In genomic region chr17:69075501-69076237, GRCm38 (mm10) we compare ENCODE assay signal across 8 mouse cellular contexts. TPM values are rescaled to one million over a fixed set of nuclear protein-coding genes. Genes with fewer than 3 reads are reported as not detected.
A peak's percentile ranks its signal among the peaks of the same experiment; 100 is the strongest.
DNase-seq lines count a peak whose midpoint lies in the region; ATAC-seq and TF ChIP-seq lines count a peak whose summit lies in the region.

Gene Epb41l3 (plus strand): TSS chr17:69075683.

- no peaks in the 10 kb centered on the region for H3K36me3 ChIP-seq in thymus, adult 2 months (ENCODE audit: control insufficient read depth, insufficient read depth, low read length)
- H3K36me3 ChIP-seq in forebrain, embryonic 11.5 days (ENCODE audit: control insufficient read depth, insufficient read depth, low read length): no peaks in the 10 kb centered on the region
- H3K36me3 ChIP-seq in heart, embryonic 13.5 days: no peaks in the 10 kb centered on the region
- H3K36me3 ChIP-seq in kidney, embryonic 16.5 days (ENCODE audit: insufficient read depth, low read length): no peaks in the 10 kb centered on the region
- H3K36me3 ChIP-seq in limb, embryonic 13.5 days: no peaks in the 10 kb centered on the region
- no peaks in the 10 kb centered on the region for H3K36me3 ChIP-seq in midbrain, embryonic 14.5 days (ENCODE audit: control insufficient read depth, insufficient read depth, low read length)
- no peaks in the 10 kb centered on the region for H3K36me3 ChIP-seq in stomach, embryonic 16.5 days (ENCODE audit: control insufficient read depth, insufficient read depth, low read length)

- TF ChIP-seq POLR2A in thymus, adult 2 months (IDR thresholded peaks at IDR 0.05; ENCODE audit: control insufficient read depth, extremely low read depth, insufficient read depth, low read length, poor library complexity): no peak

- H3K27me3 ChIP-seq in thymus, adult 2 months (ENCODE audit: control insufficient read depth, insufficient read depth, low read length): no peaks in the 10 kb centered on the region
- H3K27me3 ChIP-seq in forebrain, embryonic 11.5 days (ENCODE audit: control insufficient read depth, insufficient read depth, low read length): peaks cover 30% of the 10 kb centered on the region; the same call in 1 of the 2 replicates
- peaks cover 59% of the 10 kb centered on the region for H3K27me3 ChIP-seq in heart, embryonic 13.5 days (replicated peaks)
- peaks cover 56% of the 10 kb centered on the region for H3K27me3 ChIP-seq in kidney, embryonic 16.5 days (ENCODE audit: insufficient read depth, low read length)
- H3K27me3 ChIP-seq in limb, embryonic 13.5 days: peaks cover 74% of the 10 kb centered on the region
- peaks cover 31% of the 10 kb centered on the region for H3K27me3 ChIP-seq in midbrain, embryonic 14.5 days (ENCODE audit: control insufficient read depth, insufficient read depth, low read length)
- peaks cover 33% of the 10 kb centered on the region for H3K27me3 ChIP-seq in stomach, embryonic 16.5 days (ENCODE audit: control insufficient read depth, insufficient read depth, low read length)

- WGBS in thymus, adult 2 months: 2% methylated on average over 47 of the region's 47 CpGs
- under 1% methylated on average over 46 of the region's 47 CpGs for WGBS in forebrain, embryonic 11.5 days
- WGBS in heart, embryonic 13.5 days: under 1% methylated on average over 47 of the region's 47 CpGs
- under 1% methylated on average over 47 of the region's 47 CpGs for WGBS in kidney, embryonic 16.5 days
- WGBS in limb, embryonic 13.5 days: under 1% methylated on average over 47 of the region's 47 CpGs
- WGBS in midbrain, embryonic 14.5 days: under 1% methylated on average over 46 of the region's 47 CpGs
- WGBS in stomach, embryonic 16.5 days: 1% methylated on average over 47 of the region's 47 CpGs

- no peaks in the 10 kb centered on the region for H3K9me3 ChIP-seq in forebrain, embryonic 11.5 days (ENCODE audit: control insufficient read depth, low read length)
- no peaks in the 10 kb centered on the region for H3K9me3 ChIP-seq in heart, embryonic 13.5 days
- H3K9me3 ChIP-seq in kidney, embryonic 16.5 days (ENCODE audit: low read length): no peaks in the 10 kb centered on the region
- H3K9me3 ChIP-seq in limb, embryonic 13.5 days: peaks cover 5% of the 10 kb centered on the region; the same call in 1 of the 2 replicates
- no peaks in the 10 kb centered on the region for H3K9me3 ChIP-seq in midbrain, embryonic 14.5 days (ENCODE audit: control insufficient read depth, low read length)
- H3K9me3 ChIP-seq in stomach, embryonic 16.5 days (replicated peaks; ENCODE audit: control insufficient read depth, low read length): no peaks in the 10 kb centered on the region

- no peak for TF ChIP-seq CTCF in thymus, adult 2 months (IDR thresholded peaks at IDR 0.05; ENCODE audit: borderline replicate concordance, control insufficient read depth, extremely low read depth, insufficient read depth, low read length, poor library complexity)

- no peak within 1 kb of the TSS for H3K27ac ChIP-seq in thymus, adult 2 months (ENCODE audit: control insufficient read depth, insufficient read depth, low read length)
- H3K27ac ChIP-seq in forebrain, embryonic 11.5 days (ENCODE audit: low read depth, low read length): no peak within 1 kb of the TSS
- H3K27ac ChIP-seq in heart, embryonic 13.5 days (replicated peaks): peak within 1 kb of the TSS; percentile 5; the same call in 1 of the 2 replicates
- H3K27ac ChIP-seq in kidney, embryonic 16.5 days (ENCODE audit: low read length): no peak within 1 kb of the TSS
- no peak within 1 kb of the TSS for H3K27ac ChIP-seq in limb, embryonic 13.5 days
- no peak within 1 kb of the TSS for H3K27ac ChIP-seq in midbrain, embryonic 14.5 days (replicated peaks; ENCODE audit: low read depth, low read length)
- H3K27ac ChIP-seq in stomach, embryonic 16.5 days (ENCODE audit: low read length): no peak within 1 kb of the TSS; the same call in 1 of the 2 replicates

- DNase-seq in thymus, adult 2 months: no peak
- DNase-seq in thymus, adult 18-20 months: no peak
- DNase-seq in forebrain, embryonic 11.5 days (ENCODE audit: low spot score): peak; percentile 87
- peak; percentile 92 for DNase-seq in midbrain, embryonic 14.5 days

- peak within 1 kb of the TSS; percentile 100 for H3K4me2 ChIP-seq in forebrain, embryonic 11.5 days (ENCODE audit: low read depth, low read length, severe bottlenecking)
- peak within 1 kb of the TSS; percentile 100 for H3K4me2 ChIP-seq in heart, embryonic 13.5 days
- peak within 1 kb of the TSS; percentile 93 for H3K4me2 ChIP-seq in kidney, embryonic 16.5 days (replicated peaks; ENCODE audit: low read depth, low read length)
- H3K4me2 ChIP-seq in limb, embryonic 13.5 days (replicated peaks): peak within 1 kb of the TSS; percentile 99
- H3K4me2 ChIP-seq in midbrain, embryonic 14.5 days (ENCODE audit: low read length): peak within 1 kb of the TSS; percentile 100
- H3K4me2 ChIP-seq in stomach, embryonic 16.5 days (ENCODE audit: low read depth, low read length): peak within 1 kb of the TSS; percentile 100

- peak within 1 kb of the TSS; percentile 43; the same call in 1 of the 2 replicates for H3K9ac ChIP-seq in forebrain, embryonic 11.5 days (ENCODE audit: low read length)
- H3K9ac ChIP-seq in heart, embryonic 13.5 days: peak within 1 kb of the TSS; percentile 80
- peak within 1 kb of the TSS; percentile 43 for H3K9ac ChIP-seq in kidney, embryonic 16.5 days (replicated peaks; ENCODE audit: low read length)
- H3K9ac ChIP-seq in limb, embryonic 13.5 days: peak within 1 kb of the TSS; percentile 55
- H3K9ac ChIP-seq in midbrain, embryonic 14.5 days (replicated peaks; ENCODE audit: low read length): peak within 1 kb of the TSS; percentile 57
- H3K9ac ChIP-seq in stomach, embryonic 16.5 days (ENCODE audit: low read length): peak within 1 kb of the TSS; percentile 68

- no peaks in the 10 kb centered on the region for H3K4me1 ChIP-seq in thymus, adult 2 months (replicated peaks; ENCODE audit: control insufficient read depth, insufficient read depth, low read length)
- peaks cover 2% of the 10 kb centered on the region; the same call in 1 of the 2 replicates for H3K4me1 ChIP-seq in forebrain, embryonic 11.5 days (replicated peaks; ENCODE audit: control insufficient read depth, insufficient read depth, low read length)
- H3K4me1 ChIP-seq in heart, embryonic 13.5 days: peaks cover 14% of the 10 kb centered on the region
- H3K4me1 ChIP-seq in kidney, embryonic 16.5 days (ENCODE audit: insufficient read depth, low read length): peaks cover 21% of the 10 kb centered on the region
- peaks cover 19% of the 10 kb centered on the region for H3K4me1 ChIP-seq in limb, embryonic 13.5 days
- 0 out of 2 replicates have a peak, but pooled peaks cover 5% of the 10 kb centered on the region for H3K4me1 ChIP-seq in midbrain, embryonic 14.5 days (ENCODE audit: control insufficient read depth, insufficient read depth, low read length)
- H3K4me1 ChIP-seq in stomach, embryonic 16.5 days (ENCODE audit: control insufficient read depth, insufficient read depth, low read length): peaks cover 12% of the 10 kb centered on the region; the same call in 1 of the 2 replicates

- H3K4me3 ChIP-seq in thymus, adult 2 months (ENCODE audit: control insufficient read depth, insufficient read depth, low read length): peak within 1 kb of the TSS; percentile 11; the same call in 1 of the 2 replicates
- peak within 1 kb of the TSS; percentile 52 for H3K4me3 ChIP-seq in forebrain, embryonic 11.5 days (ENCODE audit: low read depth, low read length)
- H3K4me3 ChIP-seq in heart, embryonic 13.5 days: peak within 1 kb of the TSS; percentile 71
- H3K4me3 ChIP-seq in kidney, embryonic 16.5 days (ENCODE audit: low read length): peak within 1 kb of the TSS; percentile 55
- H3K4me3 ChIP-seq in limb, embryonic 13.5 days: peak within 1 kb of the TSS; percentile 55
- peak within 1 kb of the TSS; percentile 59 for H3K4me3 ChIP-seq in midbrain, embryonic 14.5 days (replicated peaks; ENCODE audit: low read depth, low read length)
- H3K4me3 ChIP-seq in stomach, embryonic 16.5 days (replicated peaks; ENCODE audit: low read length): peak within 1 kb of the TSS; percentile 63

- ATAC-seq in forebrain, embryonic 11.5 days (replicated peaks; ENCODE audit: low FRiP score): peak; percentile 95
- peak; percentile 66; the same call in 1 of the 2 replicates for ATAC-seq in heart, embryonic 13.5 days (ENCODE audit: extremely low read depth, insufficient number of reproducible peaks, low FRiP score, low TSS enrichment)
- peak; percentile 96 for ATAC-seq in kidney, embryonic 16.5 days (ENCODE audit: low FRiP score, low TSS enrichment)
- peak; percentile 91 for ATAC-seq in limb, embryonic 13.5 days (ENCODE audit: low FRiP score, low read depth)
- peak; percentile 88 for ATAC-seq in midbrain, embryonic 14.5 days (ENCODE audit: low FRiP score, low TSS enrichment)
- ATAC-seq in stomach, embryonic 16.5 days (ENCODE audit: insufficient read depth, low FRiP score): peak; percentile 94

RNA-seq across cellular contexts. Expression of gene Epb41l3, which starts in this region (rescaled TPM):
- 6.6 and 8.4 TPM in 2 replicates for polyA plus RNA-seq in thymus, adult 2 months (2012; rRNA removed)
- 73.9 and 78.4 TPM in 2 replicates for polyA plus RNA-seq in forebrain, embryonic 11.5 days (2014; fragmentation: Nextera tagmentation; extraction: Ambion mirVana)
- 98.4 and 102 TPM in 2 replicates for polyA plus RNA-seq in heart, embryonic 13.5 days (2015; fragmentation: Nextera tagmentation; extraction: Ambion mirVana)
- 27.4 and 29.1 TPM in 2 replicates for polyA plus RNA-seq in kidney, embryonic 16.5 days (2015; fragmentation: Nextera tagmentation; extraction: Ambion mirVana)
- polyA plus RNA-seq in limb, embryonic 13.5 days (2015; fragmentation: Nextera tagmentation; extraction: Ambion mirVana): 143 and 154 TPM in 2 replicates
- 47.3 and 63.4 TPM in 2 replicates for polyA plus RNA-seq in midbrain, embryonic 14.5 days (2014; fragmentation: Nextera tagmentation; extraction: Ambion mirVana)
- 50.4 and 56.1 TPM in 2 replicates for polyA plus RNA-seq in stomach, embryonic 16.5 days (2015; fragmentation: Nextera tagmentation; extraction: Ambion mirVana)

Comparison
In these comparisons a context has a peak if more than half of its experiments do, and no peak if none do; other contexts are left out.
1. DNase-seq: peak in forebrain, embryonic 11.5 days (single experiment) and midbrain, embryonic 14.5 days (single experiment); none in thymus, adult 2 months (single experiment) and thymus, adult 18-20 months (0 of 2).
2. H3K4me3 ChIP-seq: peak in every context shown above with its lines; median percentile 71 in heart, embryonic 13.5 days; 63 in stomach, embryonic 16.5 days; 59 in midbrain, embryonic 14.5 days; 55 in kidney, embryonic 16.5 days; 55 in limb, embryonic 13.5 days; 52 in forebrain, embryonic 11.5 days; 11 in thymus, adult 2 months.
3. Peak in every context shown above with its lines, with median percentiles within 50 percentile points of each other: ATAC-seq, H3K4me2 ChIP-seq and H3K9ac ChIP-seq.